Mouse (Mus musculus) hindbrain, embryonic 10.5 days (tissue): ENCODE measurements around the gene Shf. TPM values are rescaled to one million over a fixed set of nuclear protein-coding genes. Genes with fewer than 3 reads are reported as not detected.

Source experiments
- DNase-seq: peaks from one replicate; pipeline ENCODE4 v3.0.0-alpha.2; 2017; ENCODE audit warnings: low spot score
- H3K27ac ChIP-seq: fragments of 300-500 bp; sonication (generic); 2 replicates; pipeline ENCODE4 v1.5.1; 2016; ENCODE audit warnings: mild to moderate bottlenecking, moderate library complexity
- H3K27me3 ChIP-seq: fragments of 300-500 bp; sonication (generic); 2 replicates; pipeline ENCODE4 v1.6.1; 2016; ENCODE audit warnings: mild to moderate bottlenecking; ENCODE audit not compliant: poor library complexity, insufficient read depth, severe bottlenecking
- H3K36me3 ChIP-seq: fragments of 300-500 bp; sonication (generic); 2 replicates; pipeline ENCODE4 v1.6.1; 2016; ENCODE audit warnings: mild to moderate bottlenecking, moderate library complexity
- H3K4me1 ChIP-seq: fragments of 300-500 bp; sonication (generic); replicated peaks from 2 replicates; pipeline ENCODE4 v1.6.1; 2016; ENCODE audit warnings: mild to moderate bottlenecking
- H3K4me3 ChIP-seq: fragments of 300-500 bp; sonication (generic); 2 replicates; pipeline ENCODE4 v1.5.1; 2016; ENCODE audit warnings: mild to moderate bottlenecking, moderate library complexity
- H3K9me3 ChIP-seq: fragments of 300-500 bp; sonication (generic); 2 replicates; pipeline ENCODE4 v1.6.1; 2016; ENCODE audit warnings: mild to moderate bottlenecking, moderate library complexity
- WGBS: fragments of 180-500 bp; shearing (Covaris S2); methylation state at CpG from one replicate; pipeline ENCODE4 v1.1.7; 2016; 5-methylcytosine and 5-hydroxymethylcytosine counted together
- polyA plus RNA-seq: library from polyadenylated mRNA; unstranded; fragments of >200 nt; fragmentation: Nextera tagmentation; extraction: Ambion mirVana; gene quantifications from 2 replicates; pipeline ENCODE4 v1.2.1, GENCODE M21; 2016

The Shf gene
- polyA plus RNA-seq, 1 experiment from 2014 or later, result 9.6 TPM

DNA sequence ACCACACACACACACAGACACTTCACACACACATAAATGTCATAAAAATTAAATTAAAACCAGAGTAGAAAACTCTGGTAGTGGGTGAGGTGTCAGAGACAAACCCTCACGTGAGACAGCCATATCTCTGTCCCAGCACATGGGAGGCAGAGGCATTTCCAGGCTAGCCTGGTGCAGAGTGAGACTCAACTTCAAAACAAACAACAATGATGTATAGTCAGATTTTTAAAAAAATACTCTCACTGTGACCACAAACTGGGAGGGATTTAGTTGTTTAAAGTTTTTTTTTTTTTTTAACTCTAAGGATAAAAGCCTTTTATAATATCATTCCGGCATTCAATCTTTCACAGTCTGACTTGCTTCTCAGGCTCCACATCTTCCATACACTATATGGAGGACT, 43.6 kb downstream of the Shf start:
- DNase-seq, result no peak

DNA sequence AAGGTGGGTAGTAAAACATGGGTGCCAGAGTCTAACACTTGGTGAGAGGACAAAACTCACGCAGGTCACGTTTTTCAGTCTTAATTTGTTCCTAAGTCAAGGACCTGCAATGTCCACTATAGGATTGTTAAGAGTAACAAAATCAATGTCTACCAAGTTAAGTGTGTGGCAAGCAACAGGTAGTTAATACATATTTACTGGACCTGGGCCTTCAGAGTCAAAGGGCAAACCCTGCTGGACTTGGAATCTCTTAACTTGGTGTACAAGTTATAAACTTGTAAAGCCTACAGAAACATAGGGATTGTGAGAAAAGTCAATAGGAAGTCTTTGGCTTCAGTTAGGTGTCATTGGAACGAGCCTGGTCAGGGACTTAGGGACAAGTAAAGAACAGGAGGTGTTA, 44.4 kb downstream of the Shf start:
- Histone ChIP-seq H3K36me3 (no peaks in the 10 kb centered on the region), H3K27me3 (no peaks in the 10 kb centered on the region), H3K27ac (no peak overlapping the region), H3K9me3 (no peaks in the 10 kb centered on the region), H3K4me1 (no peaks in the 10 kb centered on the region), H3K4me3 (no peak overlapping the region)
- no peak for DNase-seq
- WGBS, result 89% methylated on average over 3 of the region's 3 CpGs

More for the DNA sequence above, 43.6 kb downstream of the Shf start:
- 75% methylated on average over 2 of the region's 2 CpGs for WGBS
- no peaks in the 10 kb centered on the region for H3K4me1 ChIP-seq
- no peaks in the 10 kb centered on the region for H3K36me3 ChIP-seq
- H3K27ac ChIP-seq, result no peak overlapping the region
- H3K4me3 ChIP-seq, result no peak overlapping the region
- H3K9me3 ChIP-seq, result no peaks in the 10 kb centered on the region
- H3K27me3 ChIP-seq, result no peaks in the 10 kb centered on the region

DNA sequence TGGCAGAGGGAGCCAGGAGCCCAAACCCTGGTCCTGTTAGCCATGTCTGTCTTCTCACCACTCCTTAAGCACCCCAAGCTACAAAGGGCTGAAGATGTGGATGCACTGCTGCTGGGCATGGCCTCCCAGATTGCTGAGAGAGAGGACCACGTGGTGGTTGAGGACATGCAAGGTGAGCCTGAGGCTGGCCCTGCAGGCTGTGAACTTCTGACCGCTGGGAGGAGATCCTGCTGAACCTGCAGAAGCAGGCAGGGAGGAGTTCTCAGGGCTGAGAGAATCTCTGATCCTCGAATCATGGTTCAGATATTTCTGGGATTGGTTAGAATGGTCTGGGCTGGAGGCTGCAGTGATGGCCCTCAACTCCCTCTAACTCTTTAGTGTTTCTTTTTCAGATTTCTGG, 45.0 kb downstream of the Shf start:
- 54% methylated on average over 3 of the region's 3 CpGs for WGBS
- no peak for DNase-seq
- Histone ChIP-seq H3K4me3 (no peak overlapping the region), H3K27ac (no peak overlapping the region), H3K9me3 (no peaks in the 10 kb centered on the region), H3K4me1 (no peaks in the 10 kb centered on the region), H3K36me3 (no peaks in the 10 kb centered on the region), H3K27me3 (0 out of 2 replicates have a peak, but pooled peaks cover 3% of the 10 kb centered on the region)

DNA sequence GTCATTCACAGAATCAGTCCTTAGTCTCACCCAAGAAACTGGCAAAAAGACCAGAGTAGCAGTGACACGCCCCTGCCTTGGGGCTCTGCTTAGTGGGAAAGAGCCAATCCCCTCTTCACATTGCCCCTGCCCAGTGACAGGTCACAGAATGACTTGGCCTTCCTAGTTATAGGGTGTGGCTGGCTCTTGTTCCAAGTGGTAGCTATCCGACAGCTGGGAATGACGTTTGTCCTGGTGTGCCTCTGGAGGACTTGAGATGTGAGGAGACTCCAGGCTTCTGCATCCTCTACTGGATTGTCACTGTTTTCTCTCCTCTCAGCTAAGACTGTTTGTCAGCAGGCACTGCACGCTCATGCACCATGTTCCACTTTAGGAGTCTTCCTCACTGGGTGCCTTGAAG, 51.6 kb downstream of the Shf start:
- no peak for DNase-seq
- WGBS, result 78% methylated on average over 4 of the region's 4 CpGs
- no peaks in the 10 kb centered on the region for H3K36me3 ChIP-seq
- H3K27ac ChIP-seq, result no peak overlapping the region
- no peak overlapping the region for H3K4me3 ChIP-seq
- peaks cover 12% of the 10 kb centered on the region for H3K4me1 ChIP-seq
- H3K9me3 ChIP-seq, result no peaks in the 10 kb centered on the region
- peaks cover 57% of the 10 kb centered on the region for H3K27me3 ChIP-seq

DNA sequence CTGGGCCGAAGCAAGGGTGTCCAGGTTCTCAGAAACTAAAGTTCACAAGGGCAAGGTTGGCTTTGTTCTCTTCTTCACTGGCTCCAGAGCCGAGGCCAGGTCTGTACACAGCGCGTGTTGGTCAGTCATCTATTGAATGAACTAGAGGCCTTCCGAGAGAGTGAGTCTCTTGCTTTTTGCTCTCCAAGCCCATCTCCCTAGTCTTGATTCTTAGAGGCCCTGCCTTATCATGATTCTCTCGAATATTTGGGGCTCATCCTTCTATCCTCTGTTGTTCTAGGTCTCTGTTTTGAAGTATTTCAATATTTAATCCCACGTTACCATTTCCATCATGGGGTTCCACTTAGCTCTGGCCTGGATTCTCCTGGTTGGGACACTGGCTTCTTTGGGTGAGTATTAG, 53.6 kb downstream of the Shf start, which contains the start of gene Duox1:
Gene Duox1, plus strand, starts transcription at position 301 of the 400 bp plus-strand sequence.
- peaks cover 76% of the 10 kb centered on the region for H3K27me3 ChIP-seq

DNA sequence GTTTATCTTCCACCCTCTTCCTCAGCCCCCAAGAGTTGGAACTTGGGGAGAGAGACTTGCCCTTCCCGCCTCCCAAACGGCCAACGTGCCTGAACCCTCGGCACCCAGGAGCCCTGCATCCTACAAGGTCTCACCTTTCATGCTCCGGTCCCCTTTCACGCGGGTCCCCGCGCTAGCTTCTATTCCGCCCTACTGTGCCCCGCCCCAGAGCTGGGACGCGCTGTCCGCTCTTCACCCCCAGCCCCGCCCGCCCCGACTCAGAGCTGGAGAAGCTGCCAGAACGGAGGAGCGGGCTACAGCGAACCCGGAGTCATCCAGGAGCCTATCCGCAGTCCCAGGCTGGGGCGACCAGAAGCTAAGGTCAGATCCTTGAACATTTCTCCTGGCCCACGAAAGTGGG, 55.4 kb downstream of the Shf start, which contains the start of gene Duoxa1:
Gene Duoxa1, minus strand, starts transcription at position 195 of the 400 bp plus-strand sequence.
- no peaks in the 10 kb centered on the region for H3K36me3 ChIP-seq
- H3K4me1 ChIP-seq, result peaks cover 12% of the 10 kb centered on the region
- peak within 1 kb of the TSS; percentile 44 for H3K4me3 ChIP-seq
- H3K27ac ChIP-seq, result no peak within 1 kb of the TSS
- DNase-seq, result peak; percentile 21
- 4% methylated on average over 24 of the region's 24 CpGs for WGBS
- H3K9me3 ChIP-seq, result no peaks in the 10 kb centered on the region
- H3K27me3 ChIP-seq, result peaks cover 82% of the 10 kb centered on the region

More for the DNA sequence above, 53.6 kb downstream of the Shf start, which contains the start of gene Duox1:
- no peaks in the 10 kb centered on the region for H3K36me3 ChIP-seq
- H3K27ac ChIP-seq, result no peak within 1 kb of the TSS
- H3K9me3 ChIP-seq, result no peaks in the 10 kb centered on the region
- peaks cover 12% of the 10 kb centered on the region for H3K4me1 ChIP-seq
- no peak within 1 kb of the TSS for H3K4me3 ChIP-seq
- no peak for DNase-seq
- 89% methylated on average over 7 of the region's 7 CpGs for WGBS

DNA sequence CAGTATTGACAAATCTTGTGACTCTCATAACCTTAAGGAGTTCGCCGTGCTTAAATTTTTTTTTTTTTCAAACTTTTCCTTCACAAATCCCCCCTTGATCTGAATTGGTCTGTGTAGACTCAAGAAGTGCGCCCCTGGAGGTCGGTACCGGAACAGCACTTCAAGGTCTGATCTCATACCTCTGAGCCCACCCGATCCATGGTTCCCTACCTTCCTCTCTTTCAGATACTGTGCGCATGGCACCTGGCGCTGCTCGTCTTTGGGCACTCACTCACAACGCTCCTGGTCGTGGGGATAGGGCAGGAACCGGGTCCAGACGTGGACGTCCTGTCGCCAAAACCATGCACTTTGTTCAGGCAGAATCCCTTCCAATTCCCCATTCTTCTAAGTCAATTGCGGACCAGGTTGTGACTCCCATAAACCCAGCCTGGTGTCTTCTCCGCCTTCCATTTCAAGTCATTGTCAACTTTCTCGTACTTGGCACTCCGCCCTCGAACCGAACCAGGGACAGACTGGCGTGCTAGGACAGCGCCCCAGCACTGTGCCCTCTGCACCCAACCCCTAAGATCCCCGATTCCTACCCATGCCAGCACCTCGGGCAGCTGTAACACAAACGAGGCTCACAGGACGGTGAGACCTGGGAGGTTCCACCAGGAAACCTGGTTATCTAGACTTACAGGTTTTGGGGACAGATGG, 56.1 kb downstream of the Shf start:
- H3K9me3 ChIP-seq, result no peaks in the 10 kb centered on the region
- H3K36me3 ChIP-seq, result no peaks in the 10 kb centered on the region
- H3K27ac ChIP-seq, result no peak overlapping the region
- peak; percentile 81 for DNase-seq
- H3K4me1 ChIP-seq, result peaks cover 12% of the 10 kb centered on the region
- 5% methylated on average over 27 of the region's 27 CpGs for WGBS
- peaks cover 84% of the 10 kb centered on the region for H3K27me3 ChIP-seq
- peak overlapping the region; percentile 44 for H3K4me3 ChIP-seq

DNA sequence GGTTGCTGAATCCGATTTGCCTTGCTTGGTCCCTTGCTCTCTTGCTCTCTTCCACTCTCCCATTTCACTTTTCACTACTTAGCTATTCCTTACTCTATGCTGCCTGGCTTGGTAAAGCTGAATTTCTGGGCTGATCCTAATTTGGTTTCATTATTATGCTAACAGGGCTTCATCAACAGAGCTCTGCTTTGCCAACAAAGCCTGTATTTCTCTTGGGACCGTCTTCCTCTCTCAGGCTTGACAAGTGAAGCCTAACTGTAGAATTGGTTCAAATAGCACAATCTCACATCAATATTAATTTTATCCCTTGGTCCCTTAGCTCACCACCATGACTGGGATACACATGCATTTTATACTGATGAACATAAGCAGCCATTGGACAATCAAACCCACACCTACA, 57.4 kb downstream of the Shf start:
- Histone ChIP-seq H3K4me1 (peaks cover 12% of the 10 kb centered on the region), H3K27ac (no peak overlapping the region), H3K36me3 (no peaks in the 10 kb centered on the region), H3K27me3 (peaks cover 92% of the 10 kb centered on the region), H3K9me3 (no peaks in the 10 kb centered on the region), H3K4me3 (no peak overlapping the region)
- WGBS, result 55% methylated on average over 2 of the region's 2 CpGs
- DNase-seq, result no peak

DNA sequence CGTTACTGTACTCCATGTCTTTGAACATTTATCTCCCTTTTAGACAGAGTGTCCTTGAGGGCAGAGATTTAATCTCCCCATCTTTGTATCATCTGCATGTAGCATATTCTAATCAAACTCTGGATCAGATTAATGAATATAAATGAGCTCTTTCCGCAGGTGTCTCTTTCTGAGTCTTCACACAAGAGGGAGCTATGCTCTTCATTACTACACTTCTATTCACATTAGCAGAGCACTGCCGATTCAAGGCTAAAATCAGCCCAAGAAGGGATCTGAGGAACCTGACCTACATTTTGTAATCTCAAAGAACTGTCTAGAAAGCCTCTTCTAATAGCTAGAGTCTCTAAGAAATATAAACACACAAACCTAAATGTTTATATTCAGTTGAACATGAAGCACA, 59.3 kb downstream of the Shf start:
- DNase-seq, result no peak
- 48% methylated on average over 3 of the region's 3 CpGs for WGBS
- Histone ChIP-seq H3K4me1 (peaks cover 12% of the 10 kb centered on the region), H3K9me3 (no peaks in the 10 kb centered on the region), H3K27me3 (peaks cover 92% of the 10 kb centered on the region), H3K36me3 (no peaks in the 10 kb centered on the region), H3K4me3 (no peak overlapping the region), H3K27ac (no peak overlapping the region)

DNA sequence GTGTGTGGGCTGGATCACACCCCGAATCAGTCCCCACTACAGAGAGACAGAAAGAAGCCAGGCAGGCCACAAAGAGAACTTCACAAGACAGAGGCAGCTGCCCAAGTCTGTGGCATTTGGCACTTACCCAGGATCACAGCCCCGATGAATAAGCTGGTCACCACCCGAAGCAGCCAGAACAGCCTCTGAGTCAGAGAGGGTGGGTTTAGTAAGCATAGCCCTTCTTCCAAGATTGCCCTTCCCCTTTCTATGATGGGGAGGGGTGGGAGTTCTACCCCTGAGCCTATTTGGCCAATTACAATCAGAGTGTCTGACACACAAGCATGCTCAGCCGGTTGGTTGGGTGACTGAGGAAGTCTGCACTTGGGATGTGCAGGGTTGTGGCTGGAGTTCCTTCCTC, 62.8 kb downstream of the Shf start:
- DNase-seq, result no peak
- Histone ChIP-seq H3K27ac (no peak overlapping the region), H3K9me3 (no peaks in the 10 kb centered on the region), H3K4me1 (peaks cover 11% of the 10 kb centered on the region), H3K36me3 (no peaks in the 10 kb centered on the region), H3K4me3 (no peak overlapping the region), H3K27me3 (peaks cover 92% of the 10 kb centered on the region)
- 68% methylated on average over 4 of the region's 4 CpGs for WGBS

DNA sequence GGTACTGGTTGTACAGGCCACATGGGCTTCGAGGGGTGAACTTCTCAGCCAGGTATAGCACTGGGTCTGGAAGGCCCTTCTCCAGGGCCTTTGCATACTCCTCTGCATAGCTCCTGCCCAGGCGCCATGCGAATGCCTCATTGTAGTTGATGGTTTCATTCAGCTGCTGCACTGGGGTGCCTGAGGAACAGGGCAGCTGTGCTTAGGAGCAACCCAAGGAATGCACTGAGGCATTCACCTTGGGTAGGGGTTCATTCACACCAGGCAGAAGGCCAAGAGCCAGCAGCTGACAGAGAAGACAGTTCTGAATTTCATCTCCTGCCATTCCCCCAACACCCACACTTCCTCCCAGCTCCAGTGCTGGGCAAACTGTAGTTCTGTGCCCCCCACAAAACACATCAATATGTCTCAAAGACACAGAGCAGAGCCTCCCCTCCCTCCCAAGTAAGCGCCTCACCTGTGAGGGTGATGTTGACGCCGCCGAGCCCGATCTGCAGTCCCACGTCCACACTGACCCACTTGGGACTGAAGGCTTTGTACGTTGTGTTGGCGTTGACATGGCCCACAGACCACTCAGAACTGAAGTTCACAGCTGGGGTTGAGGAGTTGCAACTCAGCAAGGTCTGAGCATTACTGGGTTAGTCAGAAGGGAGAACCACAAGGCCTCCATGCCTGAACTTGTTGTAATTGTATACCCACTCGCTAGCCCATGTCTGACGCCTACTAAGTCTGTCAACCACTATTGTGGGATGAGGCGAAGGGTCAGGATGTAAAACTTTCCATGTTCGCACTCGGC, 63.7 kb downstream of the Shf start:
- Histone ChIP-seq H3K4me1 (peaks cover 15% of the 10 kb centered on the region), H3K27ac (no peak overlapping the region), H3K4me3 (no peak overlapping the region), H3K27me3 (peaks cover 93% of the 10 kb centered on the region), H3K36me3 (no peaks in the 10 kb centered on the region), H3K9me3 (no peaks in the 10 kb centered on the region)
- 84% methylated on average over 16 of the region's 16 CpGs for WGBS
- no peak for DNase-seq

DNA sequence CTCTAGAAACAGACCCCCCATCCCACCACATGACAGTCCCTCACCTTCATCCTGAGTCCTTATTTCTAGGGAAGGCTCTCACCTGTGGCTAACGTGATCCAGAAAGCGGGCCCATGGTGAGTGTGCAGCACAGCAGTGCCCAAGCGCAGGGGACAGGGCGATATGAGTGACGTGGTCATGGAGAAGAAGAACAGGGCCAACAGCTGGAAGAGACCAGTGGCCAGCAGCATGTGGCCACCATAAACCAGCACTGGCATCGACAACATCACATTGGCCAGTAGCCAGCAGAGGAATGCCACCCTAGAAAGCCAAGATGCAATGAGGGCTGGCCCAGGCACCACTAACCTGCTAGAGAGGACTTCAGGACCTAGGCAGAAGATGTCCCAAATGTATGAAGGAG, 64.4 kb downstream of the Shf start:
- Histone ChIP-seq H3K9me3 (no peaks in the 10 kb centered on the region), H3K4me1 (peaks cover 15% of the 10 kb centered on the region), H3K27me3 (peaks cover 96% of the 10 kb centered on the region), H3K27ac (no peak overlapping the region), H3K36me3 (no peaks in the 10 kb centered on the region), H3K4me3 (no peak overlapping the region)
- 81% methylated on average over 6 of the region's 6 CpGs for WGBS
- no peak for DNase-seq

DNA sequence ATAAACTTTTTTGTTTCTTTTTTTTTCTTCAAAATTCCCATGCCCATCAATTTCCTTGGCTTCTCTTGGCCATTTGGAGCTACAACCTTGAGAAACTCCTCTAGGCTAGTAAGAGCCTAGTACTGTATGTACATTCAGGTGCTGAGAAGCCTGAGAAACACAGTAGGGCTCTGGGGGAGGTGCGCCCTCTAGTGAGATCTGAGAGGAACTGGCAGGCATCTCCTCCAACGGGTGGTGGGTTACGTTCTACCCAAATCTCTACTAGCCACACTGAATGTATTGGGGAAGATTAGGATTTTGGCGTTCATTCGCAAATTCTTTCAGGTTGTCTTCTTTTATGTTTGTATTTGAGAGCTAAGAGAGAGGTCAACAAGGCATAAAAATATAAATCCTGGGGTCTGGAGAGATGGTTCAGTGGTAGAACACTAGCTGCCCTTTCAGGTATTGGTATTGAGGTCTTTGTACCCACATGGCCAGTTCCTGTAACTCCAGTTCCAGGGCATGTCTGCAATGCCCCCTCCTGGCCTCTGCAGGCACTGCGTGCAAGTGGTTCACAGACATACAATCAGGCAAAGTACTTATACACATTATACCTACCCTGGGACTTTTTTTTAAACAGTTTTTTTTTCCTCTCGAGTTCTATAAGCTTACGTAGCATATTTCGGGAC, 66.3 kb downstream of the Shf start:
- 13% methylated on average over 9 of the region's 9 CpGs for WGBS

More for the DNA sequence above, 66.3 kb downstream of the Shf start:
- Histone ChIP-seq H3K27ac (no peak overlapping the region), H3K4me3 (no peak overlapping the region), H3K9me3 (no peaks in the 10 kb centered on the region), H3K4me1 (peaks cover 32% of the 10 kb centered on the region), H3K36me3 (no peaks in the 10 kb centered on the region), H3K27me3 (peaks cover 99% of the 10 kb centered on the region)
- DNase-seq, result peak; percentile 74
